Mouse (Mus musculus) lung, postnatal 0 days (tissue): ENCODE data around the gene Fah. TPM values are rescaled to one million over a fixed set of nuclear protein-coding genes. Genes with fewer than 3 reads are reported as not detected.

Experiments
- ATAC-seq: fragments of 200-750 bp; cut with Nextera tagmentation; 2 replicates; pipeline ENCODE4 v1.8.0; 2017; ENCODE audit warnings: moderate library complexity
- DNase-seq: peaks from one replicate; pipeline ENCODE4 v3.0.0-alpha.2; 2016; ENCODE audit warnings: low spot score
- H3K27ac ChIP-seq: fragments of 300-500 bp; sonication (generic); 2 replicates; pipeline ENCODE4 v1.5.1; 2014; ENCODE audit warnings: antibody characterized with exemption, mild to moderate bottlenecking, low read length, mixed read lengths
- H3K27me3 ChIP-seq: fragments of 300-500 bp; sonication (generic); replicated peaks from 2 replicates; pipeline ENCODE4 v1.6.1; 2014; ENCODE audit warnings: low read length, mixed read lengths; ENCODE audit not compliant: insufficient read depth
- H3K36me3 ChIP-seq: fragments of 300-500 bp; sonication (generic); 2 replicates; pipeline ENCODE4 v1.6.1; 2014; ENCODE audit warnings: low read length, mixed read lengths; ENCODE audit not compliant: insufficient read depth
- H3K4me1 ChIP-seq: fragments of 300-500 bp; sonication (generic); 2 replicates; pipeline ENCODE4 v1.6.1; 2014; ENCODE audit warnings: antibody characterized with exemption, low read depth, low read length, mixed read lengths; ENCODE audit not compliant: insufficient read depth
- H3K4me2 ChIP-seq: fragments of 300-500 bp; sonication (generic); replicated peaks from 2 replicates; pipeline ENCODE4 v1.6.1; 2014; ENCODE audit warnings: low read depth, mild to moderate bottlenecking, low read length, moderate library complexity, mixed read lengths
- H3K4me3 ChIP-seq: fragments of 300-500 bp; sonication (generic); 2 replicates; pipeline ENCODE4 v1.5.1; 2014; ENCODE audit warnings: low read depth, low read length
- H3K9ac ChIP-seq: fragments of 300-500 bp; sonication (generic); replicated peaks from 2 replicates; pipeline ENCODE4 v1.6.1; 2014; ENCODE audit warnings: low read depth, mild to moderate bottlenecking
- H3K9me3 ChIP-seq: fragments of 300-500 bp; sonication (generic); 2 replicates; pipeline ENCODE4 v1.6.1; 2016; ENCODE audit warnings: low read length, mixed read lengths
- CTCF ChIP-seq: IDR thresholded peaks from 2 replicates; pipeline ENCODE4 v1.5.1; 2016; ENCODE audit warnings: antibody characterized with exemption, mild to moderate bottlenecking
- EP300 ChIP-seq: IDR thresholded peaks from 2 replicates; pipeline ENCODE4 v1.6.1; 2016; ENCODE audit warnings: antibody characterized with exemption, mild to moderate bottlenecking, control low read depth
- WGBS: fragments of 180-500 bp; shearing (Covaris S2); extraction: QIAGEN DNeasy Blood & Tissue Kit; methylation state at CpG from one replicate; pipeline ENCODE4 v1.1.7; 2014; 5-methylcytosine and 5-hydroxymethylcytosine counted together
- polyA plus RNA-seq: library from polyadenylated mRNA; unstranded; fragments of >200 nt; fragmentation: Nextera tagmentation; extraction: Ambion mirVana; gene quantifications from 2 replicates; pipeline ENCODE4 v1.2.1, GENCODE M21; 2015

Gene Fah
- polyA plus RNA-seq, 1 experiment from 2014 or later, result 11.7 TPM

GRCm38 (mm10) chr7:84618951-84619350 is 12.4 kb upstream of the Fah start:
- Histone ChIP-seq H3K27me3 (no peaks in the 10 kb centered on the region), H3K27ac (no peak overlapping the region), H3K9me3 (no peaks in the 10 kb centered on the region), H3K4me3 (no peak overlapping the region), H3K4me2 (no peak overlapping the region), H3K4me1 (no peaks in the 10 kb centered on the region), H3K9ac (no peak overlapping the region), H3K36me3 (no peaks in the 10 kb centered on the region; the same call in 1 of the 2 replicates)
- 83% methylated on average over 2 of the region's 2 CpGs for WGBS
- TF ChIP-seq EP300 (no peak), CTCF (no peak)
- no peak for ATAC-seq
- DNase-seq, result no peak

GRCm38 (mm10) chr7:84612445-84612844 is 5.9 kb upstream of the Fah start:
- Histone ChIP-seq H3K27me3 (no peaks in the 10 kb centered on the region), H3K4me1 (no peaks in the 10 kb centered on the region), H3K9ac (no peak overlapping the region), H3K4me3 (no peak overlapping the region), H3K4me2 (no peak overlapping the region), H3K27ac (no peak overlapping the region), H3K9me3 (no peaks in the 10 kb centered on the region), H3K36me3 (no peaks in the 10 kb centered on the region; the same call in 1 of the 2 replicates)
- 78% methylated on average over 4 of the region's 4 CpGs for WGBS
- TF ChIP-seq CTCF (no peak), EP300 (no peak)
- ATAC-seq (no peak), DNase-seq (no peak)

- ATAC-seq (no peak), DNase-seq (no peak)
- no peak overlapping the region for H3K4me3 ChIP-seq
- TF ChIP-seq CTCF (no peak), EP300 (no peak)
- H3K27me3 ChIP-seq, result no peaks in the 10 kb centered on the region
- H3K36me3 ChIP-seq, result no peaks in the 10 kb centered on the region
- 84% methylated on average over 1 of the region's 1 CpGs for WGBS
- no peaks in the 10 kb centered on the region for H3K4me1 ChIP-seq
- no peak overlapping the region for H3K9ac ChIP-seq
- no peak overlapping the region for H3K27ac ChIP-seq
- no peaks in the 10 kb centered on the region for H3K9me3 ChIP-seq
- no peak overlapping the region for H3K4me2 ChIP-seq
Measured at GRCm38 (mm10) chr7:84611609-84612008, 5.1 kb upstream of the Fah start.

GRCm38 (mm10) chr7:84605704-84606292 is 724 bp downstream of the Fah start:
- TF ChIP-seq CTCF (no peak), EP300 (no peak; the same call in 1 of the 2 replicates)
- Histone ChIP-seq H3K4me3 (peak overlapping the region; percentile 50), H3K27ac (peak overlapping the region; percentile 23; the same call in 1 of the 2 replicates), H3K4me1 (peaks cover 2% of the 10 kb centered on the region), H3K36me3 (no peaks in the 10 kb centered on the region), H3K9ac (0 out of 2 replicates have a peak overlapping the region, but pooled peaks have one; percentile 27), H3K27me3 (no peaks in the 10 kb centered on the region), H3K4me2 (peak overlapping the region; percentile 82), H3K9me3 (no peaks in the 10 kb centered on the region)
- ATAC-seq (peak; percentile 95), DNase-seq (peak; percentile 89)
- 1% methylated on average over 35 of the region's 36 CpGs for WGBS

GRCm38 (mm10) chr7:84605033-84605687 is 1.4 kb downstream of the Fah start:
- DNase-seq, result peak; percentile 21
- Histone ChIP-seq H3K9me3 (no peaks in the 10 kb centered on the region), H3K4me1 (peaks cover 2% of the 10 kb centered on the region), H3K4me3 (peak overlapping the region; percentile 50), H3K27ac (peak overlapping the region; percentile 3; the same call in 1 of the 2 replicates), H3K9ac (no peak overlapping the region), H3K36me3 (no peaks in the 10 kb centered on the region), H3K27me3 (no peaks in the 10 kb centered on the region), H3K4me2 (peak overlapping the region; percentile 82)
- ATAC-seq, result no peak
- TF ChIP-seq CTCF (no peak), EP300 (no peak)
- WGBS, result 10% methylated on average over 19 of the region's 19 CpGs

- TF ChIP-seq EP300 (peak; percentile 25; the same call in 1 of the 2 replicates), CTCF (no peak)
- no peaks in the 10 kb centered on the region for H3K27me3 ChIP-seq
- no peak overlapping the region for H3K4me2 ChIP-seq
- H3K9me3 ChIP-seq, result no peaks in the 10 kb centered on the region
- ATAC-seq, result no peak; the same call in 1 of the 2 replicates
- DNase-seq, result peak; percentile 17
- H3K4me3 ChIP-seq, result no peak overlapping the region
- H3K36me3 ChIP-seq, result no peaks in the 10 kb centered on the region
- H3K27ac ChIP-seq, result 0 out of 2 replicates have a peak overlapping the region, but pooled peaks have one; percentile 12
- 46% methylated on average over 3 of the region's 3 CpGs for WGBS
- no peak overlapping the region for H3K9ac ChIP-seq
- peaks cover 2% of the 10 kb centered on the region for H3K4me1 ChIP-seq
Measured at GRCm38 (mm10) chr7:84604501-84604900, 2.0 kb downstream of the Fah start.
